Mouse (Mus musculus) macrophage (primary cell): ENCODE data around the gene Smarcd3. TPM values are rescaled to one million over a fixed set of nuclear protein-coding genes. Genes with fewer than 3 reads are reported as not detected.
A peak's percentile ranks its signal among the peaks of the same experiment; 100 is the strongest.

ENCODE experiments used
- H3K27ac ChIP-seq: fragments of 350-480 bp; formaldehyde crosslinking; 2 replicates; pipeline ENCODE4 v1.9.0; 2021
- H3K36me3 ChIP-seq: fragments of 350-480 bp; formaldehyde crosslinking; 2 replicates; pipeline ENCODE4 v1.9.0; 2021; ENCODE audit errors: inconsistent target
- H3K4me3 ChIP-seq: fragments of 350-480 bp; formaldehyde crosslinking; 2 replicates; pipeline ENCODE4 v1.9.0; 2021; ENCODE audit errors: inconsistent target
- H3K79me2 ChIP-seq: fragments of 350-480 bp; formaldehyde crosslinking; 2 replicates; pipeline ENCODE4 v1.9.0; 2021; ENCODE audit errors: inconsistent target
- WGBS: methylation state at CpG from one replicate; pipeline ENCODE4 v1.1.7; 2026; ENCODE audit warnings: inconsistent platforms; ENCODE audit not compliant: missing documents; 5-methylcytosine and 5-hydroxymethylcytosine counted together
- polyA plus RNA-seq: library from polyadenylated mRNA; stranded (reverse); fragments of 250-400 nt; gene quantifications from 3 replicates; pipeline ENCODE4 v1.2.4, GENCODE M21; 2018; ENCODE audit warnings: inconsistent platforms

Gene Smarcd3
- polyA plus RNA-seq, 1 experiment from 2014 or later = 0.03 TPM

DNA sequence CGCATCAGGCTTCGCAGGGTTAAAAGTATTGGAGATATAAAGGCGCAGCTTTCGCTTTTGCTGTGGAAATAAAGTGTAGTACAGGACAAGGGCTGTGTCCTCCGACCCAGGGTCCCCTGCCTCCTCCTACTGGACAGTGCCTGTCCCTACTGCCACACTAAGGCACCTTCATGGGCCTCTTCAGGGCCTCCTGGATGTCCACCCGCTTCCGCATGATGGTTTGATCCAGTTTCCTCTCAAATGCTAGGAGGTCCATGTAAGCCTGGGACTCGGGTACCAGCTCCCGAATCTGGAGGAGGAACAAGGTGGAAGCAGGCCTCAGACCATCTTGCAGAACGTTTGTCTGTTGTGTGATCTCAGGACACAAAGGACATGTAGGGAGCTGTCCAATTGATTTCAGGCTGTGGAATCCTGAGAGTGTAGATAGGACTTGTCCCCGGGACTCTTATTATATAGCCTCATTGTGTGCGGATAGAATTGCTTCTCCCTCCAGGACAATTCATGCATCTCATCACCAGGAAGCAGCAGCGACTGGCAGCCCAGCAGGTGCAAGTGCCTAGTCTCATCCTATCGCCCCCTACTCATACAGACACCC, 28.3 kb downstream of the Smarcd3 start:
- Histone ChIP-seq H3K4me3 (no peak overlapping the region), H3K79me2 (no peaks in the 10 kb centered on the region), H3K27ac (no peak overlapping the region), H3K36me3 (no peaks in the 10 kb centered on the region)
- WGBS = 91% methylated on average over 14 of the region's 14 CpGs

DNA sequence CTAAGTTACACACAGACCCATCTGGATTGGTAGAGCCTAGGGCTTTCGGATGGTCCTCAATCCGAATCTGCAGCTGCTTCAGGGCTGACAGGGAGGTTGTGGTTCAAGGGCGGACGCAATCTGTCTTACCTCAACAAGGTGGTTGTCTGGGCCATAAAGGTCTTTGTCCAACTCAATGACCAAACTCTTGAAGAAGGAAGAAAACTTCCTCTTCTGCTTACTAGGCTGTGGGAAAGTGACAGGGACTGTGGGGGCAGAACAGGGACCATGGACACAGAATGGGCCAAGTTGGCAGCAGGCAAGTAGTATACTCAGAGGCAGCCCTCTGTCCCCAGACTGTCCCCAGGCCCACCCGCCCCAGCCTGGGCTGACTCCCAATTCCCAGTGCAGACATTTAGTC, 28.9 kb downstream of the Smarcd3 start:
- no peak overlapping the region for H3K4me3 ChIP-seq
- H3K79me2 ChIP-seq = no peaks in the 10 kb centered on the region
- no peak overlapping the region for H3K27ac ChIP-seq
- WGBS = 90% methylated on average over 4 of the region's 5 CpGs
- no peaks in the 10 kb centered on the region for H3K36me3 ChIP-seq

DNA sequence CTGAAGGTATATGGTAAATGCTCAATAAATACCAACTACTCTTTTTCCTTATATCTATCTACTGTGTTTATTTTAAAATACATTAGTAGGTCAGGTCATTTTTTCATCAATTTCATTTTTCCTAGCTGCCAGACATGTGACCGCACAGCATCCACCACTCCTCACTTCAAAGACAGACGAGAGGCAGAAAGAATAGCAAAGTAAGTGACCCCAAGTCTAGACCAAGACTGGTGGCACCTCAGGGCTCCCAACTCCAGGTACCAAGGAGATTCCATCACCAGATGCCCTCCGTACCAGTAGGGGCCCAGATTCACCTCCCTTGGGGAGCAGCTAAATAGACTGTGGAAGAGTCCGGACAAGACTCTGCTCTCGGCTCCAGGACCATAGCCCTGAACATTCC, 29.9 kb downstream of the Smarcd3 start:
- WGBS = 88% methylated on average over 4 of the region's 5 CpGs
- peaks cover 6% of the 10 kb centered on the region; the same call in 1 of the 2 replicates for H3K36me3 ChIP-seq
- no peak overlapping the region for H3K4me3 ChIP-seq
- peaks cover 1% of the 10 kb centered on the region; the same call in 1 of the 2 replicates for H3K79me2 ChIP-seq
- no peak overlapping the region for H3K27ac ChIP-seq

DNA sequence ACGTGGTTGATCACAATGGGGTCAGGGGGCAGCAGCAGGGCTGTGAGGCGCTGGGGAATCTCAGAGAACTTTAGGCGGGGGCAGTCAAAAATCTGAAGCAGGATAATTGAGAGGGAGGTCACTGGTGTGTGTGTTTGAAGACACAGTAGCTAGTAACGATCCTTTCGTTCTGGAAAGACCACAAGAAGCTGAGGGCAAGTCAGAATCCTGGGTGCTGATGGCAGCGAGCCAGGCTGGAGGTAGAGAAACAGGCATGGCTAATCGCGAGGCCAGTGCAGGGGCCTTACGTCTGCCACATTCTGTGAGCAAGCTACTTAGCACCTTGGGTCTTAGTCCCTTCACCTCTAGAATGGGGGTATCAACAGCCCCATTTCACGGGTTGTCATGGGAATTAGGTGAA, 30.3 kb downstream of the Smarcd3 start:
- no peak overlapping the region for H3K27ac ChIP-seq
- WGBS = 89% methylated on average over 10 of the region's 10 CpGs
- peaks cover 10% of the 10 kb centered on the region; the same call in 1 of the 2 replicates for H3K36me3 ChIP-seq
- no peak overlapping the region for H3K4me3 ChIP-seq
- H3K79me2 ChIP-seq = peaks cover 6% of the 10 kb centered on the region

- Histone ChIP-seq H3K36me3 (peaks cover 14% of the 10 kb centered on the region; the same call in 1 of the 2 replicates), H3K27ac (no peak overlapping the region), H3K79me2 (peaks cover 12% of the 10 kb centered on the region), H3K4me3 (no peak overlapping the region)
- 86% methylated on average over 10 of the region's 10 CpGs for WGBS
These were observed 31.0 kb downstream of the Smarcd3 start for GRCm38 (mm10) chr5:24593230-24593629.

DNA sequence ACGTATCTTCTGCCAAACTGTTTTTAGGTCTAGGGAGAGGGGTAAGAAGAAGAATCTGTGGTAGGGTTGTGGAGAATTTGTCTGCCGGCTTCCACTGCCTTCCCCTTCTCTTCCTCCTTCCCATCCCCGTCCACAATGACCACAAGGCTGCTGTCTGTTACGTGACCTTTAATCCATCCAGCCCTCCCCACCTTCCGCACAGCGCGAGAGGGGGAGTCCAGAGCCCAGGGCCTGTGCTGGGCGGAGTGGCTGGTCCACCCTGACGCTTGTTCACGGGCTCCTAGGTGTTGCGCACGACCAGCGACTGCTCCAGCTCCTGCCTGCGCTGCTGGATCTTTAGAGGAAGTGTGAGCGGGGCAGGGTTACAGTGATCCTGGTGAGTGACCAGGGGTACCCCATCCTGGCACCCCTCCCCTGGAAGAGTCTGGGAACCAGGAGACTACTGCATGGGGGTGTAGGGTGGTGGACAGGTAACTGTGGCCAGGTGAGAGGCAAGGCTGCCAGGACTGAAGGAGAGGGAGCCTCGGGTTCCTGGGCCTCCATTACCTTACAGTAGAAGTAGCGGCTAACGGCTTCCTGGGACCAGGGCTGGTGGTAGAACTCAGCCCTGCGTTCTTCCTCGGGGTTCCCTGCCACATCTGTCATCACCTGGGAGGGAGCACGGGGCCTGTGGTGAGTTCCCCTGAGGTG, 31.6 kb downstream of the Smarcd3 start:
- H3K4me3 ChIP-seq = no peak overlapping the region
- peaks cover 19% of the 10 kb centered on the region for H3K79me2 ChIP-seq
- H3K36me3 ChIP-seq = peaks cover 14% of the 10 kb centered on the region; the same call in 1 of the 2 replicates
- 33% methylated on average over 21 of the region's 21 CpGs for WGBS
- H3K27ac ChIP-seq = no peak overlapping the region

DNA sequence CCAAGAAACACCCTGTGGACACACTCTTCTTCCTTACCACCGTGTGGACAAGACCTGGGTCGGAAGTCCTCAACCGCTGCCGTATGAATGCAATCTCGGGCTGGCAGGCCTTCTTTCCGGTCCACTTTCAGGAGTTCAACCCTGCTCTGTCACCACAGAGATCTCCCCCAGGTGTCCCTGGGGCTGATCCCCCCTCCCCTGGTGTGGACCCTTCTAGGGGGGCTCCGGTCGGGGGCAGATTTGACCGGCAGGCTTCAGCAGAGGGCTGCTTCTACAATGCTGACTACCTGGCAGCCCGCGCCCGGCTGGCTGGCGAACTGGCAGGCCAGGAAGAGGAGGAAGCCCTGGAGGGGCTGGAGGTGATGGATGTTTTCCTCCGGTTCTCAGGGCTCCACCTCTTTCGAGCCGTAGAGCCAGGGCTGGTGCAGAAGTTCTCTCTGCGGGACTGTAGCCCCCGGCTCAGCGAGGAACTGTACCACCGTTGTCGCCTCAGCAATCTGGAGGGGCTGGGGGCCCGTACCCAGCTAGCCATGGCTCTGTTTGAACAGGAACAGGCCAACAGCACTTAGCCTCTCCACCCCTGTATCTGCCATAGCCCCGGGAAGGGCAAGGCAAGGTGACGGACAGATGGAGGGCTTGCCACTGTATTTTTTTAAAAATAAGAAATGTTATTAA, 32.3 kb downstream of the Smarcd3 start:
- 18% methylated on average over 23 of the region's 24 CpGs for WGBS
- Histone ChIP-seq H3K27ac (no peak overlapping the region), H3K36me3 (peaks cover 14% of the 10 kb centered on the region; the same call in 1 of the 2 replicates), H3K79me2 (peaks cover 25% of the 10 kb centered on the region), H3K4me3 (no peak overlapping the region)

GRCm38 (mm10) chr5:24591268-24591721, 32.9 kb downstream of the Smarcd3 start:
- Histone ChIP-seq H3K79me2 (peaks cover 28% of the 10 kb centered on the region), H3K27ac (no peak overlapping the region), H3K4me3 (no peak overlapping the region), H3K36me3 (peaks cover 14% of the 10 kb centered on the region; the same call in 1 of the 2 replicates)
- 15% methylated on average over 23 of the region's 23 CpGs for WGBS

DNA sequence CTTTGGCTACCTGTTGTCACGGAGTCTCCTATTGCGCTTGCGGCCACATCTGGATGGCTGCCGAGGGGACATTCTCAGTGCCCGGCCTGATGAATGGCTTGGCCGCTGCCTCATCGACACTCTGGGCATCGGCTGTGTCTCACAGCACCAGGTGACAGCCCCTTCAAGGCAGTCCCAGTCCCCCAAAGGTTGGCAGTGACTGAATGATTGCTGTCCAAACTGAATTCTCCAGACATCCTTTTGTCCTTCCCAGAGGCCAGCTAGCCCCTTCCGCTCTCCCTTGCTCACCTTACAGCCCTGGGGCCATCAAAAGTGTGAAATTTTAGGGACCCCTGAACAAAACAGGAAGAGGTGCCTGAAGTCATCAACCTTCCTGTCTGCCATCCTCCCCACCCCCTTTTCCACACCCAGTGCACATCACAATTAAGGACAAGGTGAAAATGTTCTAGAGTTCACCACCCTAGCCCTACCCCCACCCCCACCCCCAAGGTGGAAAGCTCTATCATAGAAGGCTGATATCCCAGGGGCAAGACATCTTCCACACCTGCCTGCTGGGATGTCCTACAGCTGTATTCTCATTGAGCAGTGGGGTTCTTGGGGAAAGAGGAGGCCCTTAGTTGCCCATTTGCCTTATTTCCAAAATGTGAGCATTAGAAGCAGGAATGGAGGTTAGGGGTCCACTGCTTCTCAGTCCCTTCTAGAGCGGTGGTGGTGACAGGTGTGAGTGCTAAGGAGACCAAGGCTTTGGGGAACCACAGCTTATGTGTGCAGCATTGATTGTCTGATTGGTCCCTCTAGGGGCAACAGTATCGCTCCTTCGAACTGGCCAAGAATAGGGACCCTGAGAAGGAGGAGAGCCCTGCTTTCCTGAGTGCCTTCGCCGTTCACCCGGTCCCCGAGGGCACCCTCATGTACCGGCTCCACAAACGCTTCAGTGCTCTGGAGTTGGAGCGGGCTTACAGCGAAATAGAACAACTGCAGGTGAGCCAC, 34.4 kb downstream of the Smarcd3 start:
- WGBS = 96% methylated on average over 18 of the region's 20 CpGs
- no peak overlapping the region for H3K27ac ChIP-seq
- H3K36me3 ChIP-seq = peaks cover 14% of the 10 kb centered on the region; the same call in 1 of the 2 replicates
- peaks cover 28% of the 10 kb centered on the region for H3K79me2 ChIP-seq
- H3K4me3 ChIP-seq = no peak overlapping the region

DNA sequence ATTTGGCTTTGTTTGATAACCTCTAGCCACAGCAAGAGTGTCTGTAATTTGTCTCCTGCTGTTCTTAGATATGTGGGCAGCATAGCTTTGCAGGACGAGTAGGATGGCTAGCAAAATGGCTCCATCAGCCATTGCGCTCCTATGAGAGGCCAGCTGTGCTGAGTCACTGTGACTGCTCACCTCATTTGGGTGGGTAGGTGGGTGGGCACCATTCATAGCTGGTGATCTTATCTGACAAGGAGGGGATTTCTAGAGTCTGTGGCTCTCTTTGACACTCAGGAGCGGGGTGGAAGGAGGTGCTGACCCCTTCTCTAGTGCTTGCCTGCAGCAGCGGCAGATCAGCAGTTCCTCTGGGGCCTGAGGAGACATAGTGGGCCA, 37.0 kb downstream of the Smarcd3 start:
- Histone ChIP-seq H3K27ac (peak overlapping the region; percentile 74), H3K36me3 (peaks cover 14% of the 10 kb centered on the region; the same call in 1 of the 2 replicates), H3K4me3 (peak overlapping the region; percentile 95), H3K79me2 (peaks cover 28% of the 10 kb centered on the region)
- WGBS = 2% methylated on average over 4 of the region's 4 CpGs

GRCm38 (mm10) chr5:24586547-24587199, 37.5 kb downstream of the Smarcd3 start, which contains the start of gene Chpf2:
Gene Chpf2, plus strand, starts transcription at chr5:24586741.
- Histone ChIP-seq H3K4me3 (peak within 1 kb of the TSS; percentile 95), H3K79me2 (peaks cover 28% of the 10 kb centered on the region), H3K27ac (peak within 1 kb of the TSS; percentile 74), H3K36me3 (peaks cover 14% of the 10 kb centered on the region; the same call in 1 of the 2 replicates)
- 2% methylated on average over 43 of the region's 43 CpGs for WGBS

GRCm38 (mm10) chr5:24586106-24586505, 38.1 kb downstream of the Smarcd3 start:
- Histone ChIP-seq H3K27ac (peak overlapping the region; percentile 74), H3K4me3 (peak overlapping the region; percentile 95), H3K79me2 (peaks cover 28% of the 10 kb centered on the region), H3K36me3 (peaks cover 14% of the 10 kb centered on the region; the same call in 1 of the 2 replicates)
- 5% methylated on average over 8 of the region's 8 CpGs for WGBS

GRCm38 (mm10) chr5:24578109-24578963, 45.9 kb downstream of the Smarcd3 start:
- Histone ChIP-seq H3K27ac (peak overlapping the region; percentile 75), H3K79me2 (peaks cover 14% of the 10 kb centered on the region; the same call in 1 of the 2 replicates), H3K36me3 (peaks cover 11% of the 10 kb centered on the region; the same call in 1 of the 2 replicates), H3K4me3 (peak overlapping the region; percentile 59)
- 10% methylated on average over 6 of the region's 6 CpGs for WGBS
